Mouse (Mus musculus) spleen, postnatal 10 days (tissue): Measurements from ENCODE around the gene Vipas39.
"Not testable (repeated sequence)": the region's sequence is repeated elsewhere in the genome, so short reads cannot be mapped to it uniquely, and the experiment has no call there.

Experiments used
- DNase-seq, 2 experiments: peaks; one replicate each; pipeline ENCODE4 v3.0.0; 2021 to 2022; ENCODE audit warnings: low spot score in 2 of 2

The Vipas39 gene

DNA sequence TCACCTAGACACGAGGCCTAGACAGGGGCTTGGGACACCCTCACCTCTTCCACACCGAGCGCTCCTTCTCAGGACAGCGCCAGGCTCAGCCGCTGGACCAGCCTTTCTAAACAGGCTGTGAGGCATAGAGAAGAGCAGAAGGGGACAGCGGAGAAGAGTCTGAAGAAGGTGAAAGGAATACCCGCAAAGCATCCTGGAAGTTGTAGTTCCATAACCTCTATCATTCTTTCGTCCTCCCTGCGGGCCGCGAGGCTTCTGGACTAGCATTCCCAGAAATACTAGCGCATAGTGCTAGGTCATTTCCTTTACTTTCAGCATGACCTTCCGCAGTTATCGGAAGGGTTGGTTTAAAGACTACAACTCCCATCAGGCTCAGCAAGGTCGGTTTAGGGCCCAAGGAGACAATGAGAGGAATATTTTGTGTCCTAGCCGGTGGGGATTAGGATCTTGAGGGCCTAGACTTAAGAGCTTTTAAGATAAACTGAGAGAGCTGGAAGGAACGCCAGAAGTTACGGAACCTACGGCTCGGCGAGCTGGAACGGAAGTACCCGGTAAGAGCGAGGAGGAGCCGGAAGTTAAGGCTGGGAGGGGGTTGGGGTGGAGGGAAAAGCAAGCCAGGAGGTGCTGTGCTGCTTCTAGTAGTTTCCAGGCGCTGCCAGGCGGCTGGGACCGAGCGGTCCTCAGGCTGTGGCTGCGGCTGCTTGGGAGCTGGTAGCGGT, at the start of gene Vipas39, which contains the start of gene Ahsa1:
Gene Vipas39 (minus strand): TSS at position 149 of the 719 bp plus-strand sequence.
Gene Ahsa1 (plus strand): TSS at position 372 of the 719 bp plus-strand sequence.
- DNase-seq = peak; percentile 81 to 87

DNA sequence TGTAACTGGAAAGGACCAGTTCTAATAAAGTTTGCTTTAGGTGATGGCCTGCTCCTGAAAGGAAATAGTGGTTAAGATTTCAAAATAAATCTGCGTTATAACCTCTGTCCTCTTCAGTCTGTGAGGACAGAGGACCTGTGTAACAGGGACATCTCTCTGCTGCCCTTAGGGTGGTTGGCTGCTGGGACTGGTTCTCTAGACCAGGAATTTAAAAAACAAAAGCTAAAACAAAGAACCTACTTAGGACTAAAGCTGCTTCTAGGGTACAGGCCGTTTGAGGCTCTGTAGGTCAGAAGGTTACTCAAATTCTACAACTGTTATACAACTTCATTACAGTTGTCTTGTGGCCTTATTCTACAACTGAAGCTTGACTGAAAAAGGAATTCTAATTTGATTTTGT, 47.0 kb upstream of the Vipas39 start:
- DNase-seq = no peak

DNA sequence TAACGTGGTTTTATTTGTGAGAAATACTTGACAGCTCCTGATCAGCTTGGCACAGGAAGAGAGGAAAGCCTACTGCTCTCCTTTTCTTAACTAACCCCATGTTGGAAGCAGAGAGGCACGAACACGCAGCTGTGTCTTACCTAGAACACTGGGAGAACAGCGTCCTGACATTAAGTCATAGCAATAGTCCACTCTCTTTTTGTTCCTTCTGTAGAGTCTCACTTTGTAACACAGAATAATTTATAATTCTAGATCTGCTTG, 40.5 kb upstream of the Vipas39 start:
- not testable (repeated sequence) for DNase-seq

DNA sequence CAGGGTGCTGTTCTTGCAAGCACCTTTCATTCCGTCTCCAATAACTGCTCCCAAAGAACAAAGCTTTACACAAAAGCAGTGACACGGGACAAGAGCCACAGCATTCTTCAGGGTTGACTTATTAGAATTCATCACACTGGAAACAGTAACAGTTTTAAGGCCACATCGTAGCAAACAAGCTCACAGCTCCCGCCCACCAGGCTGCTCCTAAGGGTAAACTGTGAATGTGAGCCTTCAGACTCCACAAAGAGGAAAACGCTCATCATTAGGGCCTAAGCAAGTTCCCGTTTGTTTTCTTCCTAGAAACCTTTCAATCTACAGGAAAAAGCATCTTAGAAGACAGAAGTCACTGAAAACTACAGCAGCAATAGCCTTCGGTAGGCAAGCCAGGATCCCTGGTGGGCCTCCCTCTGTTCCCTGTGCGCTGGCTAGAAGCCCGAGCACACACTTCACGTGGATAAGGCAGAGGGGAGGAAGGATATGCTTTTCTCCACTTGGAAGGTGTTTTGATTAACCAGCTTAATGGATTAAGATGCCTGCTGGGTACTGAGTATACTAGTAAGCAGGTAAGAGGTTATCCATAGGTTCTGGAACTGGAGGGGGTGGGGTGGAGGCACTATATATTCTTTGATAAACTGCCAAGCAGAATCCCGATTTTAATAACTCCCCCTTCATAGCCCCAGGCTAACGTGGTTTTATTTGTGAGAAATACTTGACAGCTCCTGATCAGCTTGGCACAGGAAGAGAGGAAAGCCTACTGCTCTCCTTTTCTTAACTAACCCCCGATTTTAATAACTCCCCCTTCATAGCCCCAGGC, 39.9 kb upstream of the Vipas39 start:
- DNase-seq = no peak

DNA sequence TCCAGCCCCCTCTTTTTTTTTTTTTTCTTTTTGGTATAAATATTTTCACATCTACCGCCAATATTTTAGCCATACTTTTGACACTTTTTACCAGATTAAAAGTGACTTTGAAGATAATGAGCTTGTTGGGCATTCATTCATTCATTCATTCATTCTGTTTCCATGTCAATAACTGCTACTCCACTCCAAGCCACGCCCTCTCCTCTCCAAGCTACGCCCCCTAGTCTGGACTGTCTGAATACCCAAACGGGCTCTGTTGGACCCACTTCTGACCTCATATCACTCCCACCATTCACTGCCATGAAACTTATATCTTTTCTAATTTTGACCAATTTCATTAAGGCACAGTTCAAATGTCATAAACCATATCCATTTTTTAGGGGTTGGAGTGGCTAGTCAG, 35.1 kb upstream of the Vipas39 start:
- no peak for DNase-seq

DNA sequence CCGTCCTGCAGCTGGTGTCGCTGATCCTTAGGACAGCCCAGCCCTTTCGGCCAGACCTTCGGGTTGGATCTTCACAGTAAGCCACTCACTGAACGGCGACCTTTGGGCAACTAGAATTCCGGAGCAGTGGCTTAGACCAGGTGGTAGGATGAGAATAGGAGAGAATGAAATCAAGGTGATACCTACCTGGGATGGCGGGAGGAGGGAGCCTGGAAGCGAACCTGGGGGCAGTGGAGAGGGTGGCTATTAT, 34.3 kb upstream of the Vipas39 start:
- no peak for DNase-seq

DNA sequence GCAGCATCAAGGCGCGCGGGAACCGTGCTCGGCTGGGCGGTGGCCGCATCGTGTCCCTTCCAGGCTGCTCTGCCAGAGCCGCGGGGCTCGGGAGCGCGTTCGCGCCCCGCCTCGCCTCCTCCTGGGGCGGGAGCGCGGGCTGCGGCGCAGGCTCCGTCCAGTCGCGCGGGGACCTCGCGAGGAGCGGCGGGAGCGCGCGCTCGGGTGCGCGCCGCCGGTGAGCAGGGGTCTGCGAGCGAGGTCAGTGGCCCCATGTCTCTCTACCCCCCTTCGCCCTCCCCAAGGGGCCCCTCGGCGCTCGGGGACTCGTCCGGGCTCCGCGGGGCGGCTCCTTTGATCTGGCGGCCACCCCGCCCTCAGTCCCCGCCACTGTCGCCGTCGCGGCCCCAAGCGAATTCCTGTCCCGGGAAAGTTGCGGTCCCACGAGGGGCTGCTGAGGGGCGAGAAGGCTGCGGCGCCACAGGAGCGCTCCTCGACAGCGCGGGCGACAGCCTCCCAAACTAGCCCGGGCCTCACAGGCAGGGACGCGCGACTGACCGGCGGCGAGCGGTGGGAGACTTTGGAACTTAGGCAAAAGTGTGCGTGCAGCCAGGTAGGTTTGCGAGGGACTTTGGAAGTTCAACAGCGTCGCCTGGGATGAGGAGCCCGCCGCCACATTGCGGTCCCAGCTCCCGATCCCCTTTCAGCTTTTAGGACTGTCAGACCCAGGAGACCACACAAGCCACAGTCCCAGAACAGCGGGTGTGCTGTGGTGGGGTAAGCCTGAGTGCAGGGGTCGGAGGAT, 33.8 kb upstream of the Vipas39 start, which contains the start of gene Ism2:
Gene Ism2 (minus strand): TSS at position 49 of the 784 bp plus-strand sequence.
- no peak for DNase-seq

DNA sequence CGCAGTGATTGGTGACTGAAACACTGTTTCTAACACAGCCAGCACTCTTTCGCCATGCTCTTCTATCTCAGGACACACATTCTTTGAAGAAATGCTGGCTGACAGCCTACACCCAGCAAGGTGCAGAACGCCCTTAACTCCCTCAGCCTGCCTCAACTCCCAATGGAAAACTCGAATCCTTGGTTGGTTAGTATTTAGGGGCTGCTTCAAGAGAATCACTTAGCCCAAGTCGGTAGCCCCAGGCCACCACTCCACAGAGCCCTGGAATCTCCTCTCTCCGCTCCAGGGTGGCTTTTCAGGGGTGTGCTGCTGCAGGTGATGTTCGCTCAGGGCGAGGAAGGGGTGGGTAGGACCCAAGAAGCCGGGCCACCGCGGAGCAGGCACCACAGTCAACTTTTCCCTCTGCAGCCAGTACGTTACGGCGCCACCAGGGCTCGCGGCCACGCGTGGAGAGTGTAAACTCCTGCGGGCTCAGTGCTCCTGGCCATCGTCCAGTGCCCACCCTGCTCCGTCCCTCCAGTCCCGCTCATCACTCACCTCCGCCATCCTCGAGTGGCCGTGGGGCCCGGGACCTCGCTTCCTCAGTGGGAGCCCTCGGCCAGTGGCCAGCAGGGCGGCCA, 33.1 kb upstream of the Vipas39 start:
- DNase-seq = no peak

DNA sequence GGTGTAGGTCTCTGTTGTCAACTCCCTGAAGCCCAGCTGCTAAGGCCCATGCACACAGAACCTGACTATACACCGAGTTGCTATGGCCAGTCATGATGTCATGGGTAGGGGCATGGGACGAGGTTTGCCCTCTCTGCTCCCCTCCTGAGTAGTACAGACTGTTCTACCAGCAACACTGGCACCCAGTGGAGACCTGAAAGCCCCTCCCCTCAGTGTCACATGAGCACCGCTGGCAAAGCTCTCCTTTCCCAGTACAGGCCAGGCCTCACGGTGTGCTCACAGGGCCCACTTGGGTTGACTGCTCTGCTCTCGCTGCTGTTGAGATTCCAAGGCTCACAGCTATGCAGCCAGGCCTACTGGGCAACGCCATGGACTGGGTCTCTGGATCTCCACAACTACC, 27.9 kb upstream of the Vipas39 start:
- no peak for DNase-seq

DNA sequence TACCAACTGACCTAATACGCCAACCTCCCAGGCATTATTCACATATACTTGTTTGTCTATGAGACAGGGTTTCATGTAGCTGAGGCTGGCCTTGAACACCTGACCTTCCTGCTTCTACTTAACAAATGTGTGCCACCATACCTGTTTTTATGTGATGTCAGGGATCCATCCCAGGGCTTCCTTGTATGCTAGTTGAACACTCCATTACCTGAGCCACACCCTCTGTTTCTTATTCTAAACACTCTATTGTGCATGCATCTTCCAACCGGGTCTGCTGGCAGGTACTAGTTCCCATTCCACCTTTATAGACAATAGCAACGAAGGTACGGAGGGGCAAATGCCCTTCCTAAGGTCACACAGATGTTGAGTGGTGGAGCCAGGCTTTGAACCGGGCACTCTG, 23.0 kb upstream of the Vipas39 start:
- no peak for DNase-seq

DNA sequence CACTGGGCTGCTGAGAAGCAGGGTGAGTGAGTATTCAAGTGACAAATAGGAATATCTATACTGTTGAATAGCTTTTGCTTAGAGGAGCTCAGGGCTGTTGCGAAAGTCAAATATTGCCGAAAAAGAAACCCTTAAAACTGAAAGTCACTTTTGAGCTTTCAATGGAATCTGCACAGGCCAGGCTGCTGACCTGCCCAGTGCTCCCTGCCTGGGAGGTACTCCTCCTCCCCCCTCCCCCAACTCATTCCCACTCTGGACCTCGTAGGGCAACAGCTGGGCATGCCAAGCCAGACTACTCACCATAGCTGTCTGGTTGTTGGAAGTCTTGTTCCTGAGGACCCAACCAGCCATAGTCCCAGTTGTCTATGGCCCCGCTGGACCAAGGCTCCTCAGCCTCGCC, 18.7 kb upstream of the Vipas39 start:
- no peak for DNase-seq

DNA sequence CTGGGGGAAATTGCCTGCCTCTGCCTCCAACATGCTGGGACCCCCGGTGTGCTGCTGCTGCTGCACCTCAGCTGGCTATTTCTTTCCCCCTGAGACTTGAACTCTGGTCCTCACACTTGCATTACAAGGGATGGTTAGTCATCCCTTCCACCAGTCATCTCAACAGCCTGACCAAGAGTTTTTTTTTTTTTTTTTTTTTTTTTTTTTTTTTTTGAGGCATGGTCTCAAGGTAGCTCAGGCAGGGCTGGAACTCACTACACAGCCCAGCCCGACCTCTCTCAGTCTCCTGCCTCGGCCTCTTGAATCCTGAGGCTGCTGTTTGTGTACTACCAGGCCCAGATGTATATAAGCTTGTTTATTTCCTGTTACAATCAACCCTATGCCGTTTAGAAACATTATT, 18.2 kb upstream of the Vipas39 start:
- DNase-seq = no peak

DNA sequence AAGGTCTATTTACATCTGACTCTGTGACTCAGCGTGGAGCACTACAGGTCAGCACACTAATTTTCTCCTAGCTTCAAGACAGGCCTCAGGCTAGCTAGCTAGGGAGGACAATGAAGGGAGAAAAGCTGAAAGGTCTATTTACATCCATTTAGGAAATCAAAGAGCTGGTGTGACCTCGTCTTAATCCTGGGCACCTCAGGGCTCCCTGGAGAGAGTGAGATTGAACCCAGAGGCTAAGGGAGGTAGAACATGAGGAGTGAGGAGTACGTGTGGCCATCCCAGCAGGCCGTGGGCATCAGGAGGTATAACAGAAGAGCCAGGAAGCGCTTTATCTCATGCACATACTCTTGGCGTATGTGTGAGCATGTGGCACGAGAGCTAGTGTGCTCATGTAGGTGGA, 17.6 kb upstream of the Vipas39 start:
- no peak for DNase-seq

DNA sequence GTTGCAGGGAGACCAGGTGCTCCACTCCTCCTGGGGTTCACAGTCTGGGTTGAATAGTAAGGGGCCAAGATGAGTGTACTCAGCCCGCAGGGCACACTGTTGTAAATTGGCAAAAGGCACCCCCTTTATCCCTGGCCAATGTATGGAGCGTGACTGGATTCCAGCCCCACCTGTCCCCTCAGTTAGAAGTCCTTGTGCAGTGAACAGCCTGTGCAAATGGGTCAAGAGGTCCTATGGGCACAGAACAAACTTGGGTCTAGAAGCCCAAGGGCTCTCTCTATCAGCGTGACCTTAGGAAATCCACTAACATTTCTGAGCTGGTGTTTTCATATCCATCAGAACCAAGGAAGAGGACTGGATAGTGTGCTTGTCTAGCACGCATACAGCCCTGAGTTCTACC, 16.7 kb upstream of the Vipas39 start:
- no peak for DNase-seq

DNA sequence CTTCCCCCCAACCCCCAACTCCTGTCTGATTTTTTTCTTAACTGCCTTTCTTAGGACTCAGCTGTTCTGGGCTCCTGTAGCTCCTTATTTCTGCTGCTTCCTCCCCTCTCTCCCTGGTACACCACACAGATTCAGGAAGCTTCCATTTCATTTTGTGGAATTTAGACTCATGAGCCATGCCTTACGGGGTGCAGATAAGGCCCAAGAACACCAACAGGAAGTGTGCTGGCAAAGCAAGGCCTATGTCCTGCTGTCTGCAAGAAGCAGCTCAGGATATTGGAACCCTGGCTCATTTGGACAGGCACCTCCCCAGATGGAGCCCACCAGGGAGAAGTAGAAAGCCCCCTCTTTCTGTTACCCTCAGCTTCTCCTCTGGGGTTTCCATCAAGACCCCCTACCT, 15.7 kb upstream of the Vipas39 start:
- DNase-seq = no peak

DNA sequence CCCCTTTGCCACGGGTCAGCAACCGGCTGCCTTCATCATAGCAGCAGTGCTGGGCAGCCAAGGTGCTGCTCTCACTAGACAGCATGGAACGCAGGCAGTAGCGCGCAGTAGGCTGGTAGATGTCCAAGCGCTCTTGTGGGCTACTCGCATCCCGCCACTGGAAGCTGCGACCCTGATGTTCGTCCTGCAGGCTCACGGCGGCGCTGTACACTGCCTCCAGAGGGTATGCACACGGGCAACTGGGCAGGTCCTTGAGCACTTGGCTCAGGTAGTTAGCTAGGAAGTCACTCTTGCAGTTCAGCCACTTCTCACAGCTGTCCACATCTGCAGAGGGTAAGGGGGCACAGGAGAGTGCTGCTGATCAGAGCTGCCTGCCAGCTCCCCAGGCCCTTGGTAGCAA, 13.8 kb upstream of the Vipas39 start:
- DNase-seq = no peak

DNA sequence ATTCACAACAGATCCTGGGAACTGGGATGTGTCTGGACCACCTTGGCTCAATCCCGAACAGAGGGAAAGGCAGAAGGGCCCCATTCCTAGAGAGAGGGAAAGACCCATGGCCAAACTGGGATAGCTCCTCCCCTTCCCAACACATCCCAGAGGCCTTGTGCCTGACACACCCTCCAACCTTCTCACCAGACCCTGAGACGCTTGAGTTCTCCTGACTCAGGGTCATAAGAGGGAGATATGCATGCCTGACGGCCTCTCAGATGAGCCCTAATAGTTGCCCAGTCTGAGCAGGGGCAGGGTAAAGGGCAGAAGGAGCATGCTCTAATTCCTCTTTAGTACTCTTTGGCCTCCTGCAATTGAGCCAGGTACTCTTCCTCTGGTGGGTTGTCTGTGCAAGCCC, 13.3 kb upstream of the Vipas39 start:
- no peak for DNase-seq

DNA sequence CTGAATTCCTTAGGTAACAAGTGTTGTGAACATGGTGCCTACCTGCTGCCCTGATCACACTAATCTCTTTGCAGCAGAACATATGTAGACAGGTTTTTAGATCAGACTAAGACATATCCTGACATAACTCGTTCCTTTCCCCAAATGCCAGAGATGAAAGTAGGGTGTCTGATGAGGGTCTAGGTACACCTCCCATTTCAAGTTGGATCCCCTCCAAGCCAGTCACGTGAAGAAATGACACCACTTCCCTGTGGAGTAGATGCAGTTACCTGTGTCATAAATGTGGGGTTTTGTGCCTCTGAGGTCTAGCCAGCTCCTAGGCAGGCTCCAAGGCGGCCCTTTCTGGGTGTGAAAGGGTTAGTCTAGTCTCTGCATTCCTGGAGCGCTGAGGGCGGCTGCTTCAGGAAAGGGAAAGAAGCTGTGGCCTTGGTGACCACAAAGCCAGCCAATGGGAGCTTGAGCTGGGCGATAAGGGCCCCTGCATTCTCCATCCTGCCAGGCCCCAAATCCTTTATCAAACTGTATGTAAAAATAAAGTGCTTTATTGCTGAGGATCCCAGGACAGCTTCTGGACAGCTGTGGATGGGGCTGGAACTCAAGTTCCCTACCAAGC, 12.2 kb upstream of the Vipas39 start:
- no peak for DNase-seq

DNA sequence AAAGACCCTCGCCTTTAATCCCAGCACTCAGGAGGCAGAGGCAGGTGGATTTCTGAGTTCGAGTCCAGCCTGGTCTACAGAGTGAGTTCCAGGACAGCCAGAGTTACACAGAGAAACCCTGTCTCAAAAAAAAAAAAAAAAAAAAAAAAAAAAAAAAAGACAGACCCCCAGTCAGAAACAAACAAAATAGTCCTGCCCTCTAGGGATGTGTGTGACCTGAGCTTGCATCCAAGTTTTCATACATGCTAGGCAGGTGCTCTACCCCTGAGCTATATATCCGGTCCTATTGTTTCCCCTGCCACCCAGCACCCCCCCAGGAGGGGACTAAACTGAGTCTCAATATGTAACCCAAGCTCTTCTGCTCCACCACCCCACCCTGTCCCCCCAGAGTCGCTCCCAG, 11.2 kb upstream of the Vipas39 start:
- not testable (repeated sequence) for DNase-seq

DNA sequence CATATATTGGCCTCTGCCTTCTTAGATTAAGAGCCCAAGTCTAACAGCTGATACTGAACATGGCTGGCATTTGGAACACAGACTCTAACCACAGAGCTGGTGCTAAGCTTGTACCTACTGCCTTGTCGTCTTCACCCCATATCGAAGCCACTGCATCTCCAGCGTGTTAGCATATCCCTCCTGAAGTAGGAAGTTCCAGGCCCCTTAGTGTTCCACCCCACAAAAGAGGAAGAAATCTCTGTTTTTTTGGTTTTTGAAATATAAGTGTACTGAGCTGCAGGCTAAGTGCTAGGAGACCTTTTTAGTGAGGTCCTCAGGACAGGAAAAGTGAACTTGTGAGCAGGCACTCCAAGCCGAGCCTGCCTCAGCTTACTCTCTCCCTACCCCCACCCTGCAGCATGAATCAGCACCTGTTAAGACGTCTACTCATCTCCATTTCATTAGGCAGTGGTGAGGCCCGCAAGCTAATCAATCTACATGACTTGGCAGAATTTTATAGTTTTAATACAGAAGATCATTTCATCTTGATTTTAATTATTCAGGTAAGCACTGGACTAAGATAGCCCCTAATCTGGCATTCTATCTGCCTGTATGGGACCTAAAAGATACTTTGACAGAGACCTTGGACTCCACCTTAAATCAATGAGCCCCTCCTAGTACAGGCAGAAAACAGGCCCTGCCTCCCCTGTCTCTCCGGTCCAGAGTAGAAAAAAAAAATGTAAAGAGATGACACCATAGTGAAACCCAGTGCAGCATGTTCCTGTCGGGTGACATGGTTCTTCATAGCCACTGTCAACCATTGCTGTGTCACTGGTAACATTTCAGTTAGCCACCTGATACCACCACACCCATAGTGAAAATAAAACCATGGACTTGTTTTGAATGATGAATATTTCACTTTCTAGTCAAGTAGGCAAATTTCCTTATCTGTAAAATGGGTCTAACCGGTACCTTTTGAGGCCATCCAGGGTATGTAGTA, 9.1 kb upstream of the Vipas39 start:
- DNase-seq = no peak

DNA sequence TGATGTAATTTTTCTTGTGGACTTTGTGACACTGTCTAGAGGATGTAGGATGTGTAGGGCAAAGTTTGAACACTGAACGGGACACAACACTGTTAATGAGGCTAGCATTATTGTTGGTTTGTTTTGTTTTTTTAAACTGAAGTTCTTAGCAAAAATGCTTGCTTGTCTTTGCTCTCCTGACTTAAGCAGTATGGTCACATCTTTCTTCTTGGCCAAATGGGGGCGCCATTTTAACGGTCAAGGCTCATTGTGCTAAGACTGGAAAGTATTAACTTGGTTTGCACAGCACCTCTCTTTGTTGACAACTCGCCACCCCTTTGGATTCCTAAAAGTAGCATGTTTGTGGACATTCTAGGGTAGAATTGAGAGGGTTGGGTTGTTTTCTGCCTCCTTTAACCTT, 1.6 kb upstream of the Vipas39 start:
- peak in 1 of 2 experiments; percentile 55 for DNase-seq
